Mouse (Mus musculus) C2C12 (cell line): ENCODE measurements around the gene F5. TPM values are rescaled to one million over a fixed set of nuclear protein-coding genes. Genes with fewer than 3 reads are reported as not detected.
A peak's percentile ranks its signal among the peaks of the same experiment; 100 is the strongest.

Experiments used
- H3K27me3 ChIP-seq: one replicate; pipeline ENCODE4 v1.6.1; 2011; ENCODE audit not compliant: control insufficient read depth, insufficient read depth, insufficient read length
- H3K36me3 ChIP-seq: one replicate; pipeline ENCODE4 v1.6.1; 2011; ENCODE audit not compliant: control insufficient read depth, insufficient read depth
- H3K4me3 ChIP-seq: one replicate; pipeline ENCODE4 v1.5.1; 2011; ENCODE audit warnings: mild to moderate bottlenecking, control low read depth; ENCODE audit not compliant: poor library complexity, insufficient read depth, severe bottlenecking
- H3K79me2 ChIP-seq: one replicate; pipeline ENCODE4 v1.6.1; 2011; ENCODE audit not compliant: control insufficient read depth, insufficient read depth
- H3K79me3 ChIP-seq: one replicate; pipeline ENCODE4 v1.6.1; 2011; ENCODE audit warnings: low read depth, control low read depth
- H3ac ChIP-seq: one replicate; pipeline ENCODE3; 2011; ENCODE audit warnings: low read depth; ENCODE audit not compliant: control insufficient read depth, insufficient read length
- CEBPB ChIP-seq: IDR thresholded peaks from one replicate; pipeline ENCODE4 v1.6.1; 2011; ENCODE audit warnings: low read depth, mild to moderate bottlenecking, control low read depth, moderate library complexity
- CTCF ChIP-seq: IDR thresholded peaks from one replicate; pipeline ENCODE4 v1.5.1; 2011; ENCODE audit not compliant: control insufficient read depth, insufficient read depth, insufficient read length
- FOSL1 ChIP-seq: IDR thresholded peaks from one replicate; pipeline ENCODE4 v1.8.0; 2011; ENCODE audit warnings: mild to moderate bottlenecking, low read length; ENCODE audit not compliant: poor library complexity, insufficient read depth, severe bottlenecking
- MAX ChIP-seq: IDR thresholded peaks from one replicate; pipeline ENCODE4 v1.6.1; 2011; ENCODE audit warnings: mild to moderate bottlenecking, control low read depth
- MYOD1 ChIP-seq: IDR thresholded peaks from one replicate; pipeline ENCODE4 v1.6.1; 2011; ENCODE audit warnings: low read depth; ENCODE audit not compliant: control insufficient read depth, insufficient read length
- MYOG ChIP-seq: IDR thresholded peaks from one replicate; pipeline ENCODE4 v1.6.1; 2011; ENCODE audit not compliant: control insufficient read depth, insufficient read length; ENCODE audit errors: extremely low read depth
- USF1 ChIP-seq: IDR thresholded peaks from one replicate; pipeline ENCODE4 v1.6.1; 2011; ENCODE audit warnings: low read depth, mild to moderate bottlenecking, control low read depth, moderate library complexity
- polyA plus RNA-seq: library from polyadenylated mRNA; unstranded; fragments of >200 nt; fragmentation: generic; extraction: Trizol; gene quantifications from one replicate; pipeline ENCODE4 v1.2.1, GENCODE M21; 2012; ENCODE audit warnings: missing spikeins

Gene F5
- polyA plus RNA-seq, 1 experiment = 0.01 TPM

DNA sequence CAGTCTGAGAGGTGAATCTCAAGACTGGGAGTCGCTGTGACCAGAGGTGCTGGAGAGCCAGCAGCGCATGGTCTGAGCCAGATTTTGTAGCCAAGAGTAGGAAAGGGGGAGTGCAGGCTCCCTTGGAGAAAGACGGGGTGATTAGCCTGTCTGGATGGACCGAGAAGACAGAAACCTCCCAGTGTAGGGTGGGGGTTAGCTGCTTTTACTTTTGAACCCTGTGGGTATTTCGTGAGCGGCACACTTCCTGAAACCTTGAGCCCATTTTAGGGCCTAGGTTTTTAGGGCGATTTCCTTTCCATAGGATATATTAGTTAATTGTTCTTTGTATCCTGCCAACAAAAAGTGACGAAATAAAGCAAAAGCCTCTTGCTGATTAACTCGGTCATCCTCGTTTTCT is 96.3 kb downstream of the F5 start:
- no peak for TF ChIP-seq FOSL1
- no peak for TF ChIP-seq CEBPB
- TF ChIP-seq MYOG = no peak
- no peak for TF ChIP-seq MAX
- no peak for TF ChIP-seq MYOD1
- TF ChIP-seq CTCF = no peak
- TF ChIP-seq USF1 = no peak
- Histone ChIP-seq H3K27me3 (no peaks in the 10 kb centered on the region), H3K4me3 (peak overlapping the region; percentile 37), H3K36me3 (no peaks in the 10 kb centered on the region), H3ac (no peak overlapping the region), H3K79me2 (peaks cover 38% of the 10 kb centered on the region), H3K79me3 (peaks cover 33% of the 10 kb centered on the region)

DNA sequence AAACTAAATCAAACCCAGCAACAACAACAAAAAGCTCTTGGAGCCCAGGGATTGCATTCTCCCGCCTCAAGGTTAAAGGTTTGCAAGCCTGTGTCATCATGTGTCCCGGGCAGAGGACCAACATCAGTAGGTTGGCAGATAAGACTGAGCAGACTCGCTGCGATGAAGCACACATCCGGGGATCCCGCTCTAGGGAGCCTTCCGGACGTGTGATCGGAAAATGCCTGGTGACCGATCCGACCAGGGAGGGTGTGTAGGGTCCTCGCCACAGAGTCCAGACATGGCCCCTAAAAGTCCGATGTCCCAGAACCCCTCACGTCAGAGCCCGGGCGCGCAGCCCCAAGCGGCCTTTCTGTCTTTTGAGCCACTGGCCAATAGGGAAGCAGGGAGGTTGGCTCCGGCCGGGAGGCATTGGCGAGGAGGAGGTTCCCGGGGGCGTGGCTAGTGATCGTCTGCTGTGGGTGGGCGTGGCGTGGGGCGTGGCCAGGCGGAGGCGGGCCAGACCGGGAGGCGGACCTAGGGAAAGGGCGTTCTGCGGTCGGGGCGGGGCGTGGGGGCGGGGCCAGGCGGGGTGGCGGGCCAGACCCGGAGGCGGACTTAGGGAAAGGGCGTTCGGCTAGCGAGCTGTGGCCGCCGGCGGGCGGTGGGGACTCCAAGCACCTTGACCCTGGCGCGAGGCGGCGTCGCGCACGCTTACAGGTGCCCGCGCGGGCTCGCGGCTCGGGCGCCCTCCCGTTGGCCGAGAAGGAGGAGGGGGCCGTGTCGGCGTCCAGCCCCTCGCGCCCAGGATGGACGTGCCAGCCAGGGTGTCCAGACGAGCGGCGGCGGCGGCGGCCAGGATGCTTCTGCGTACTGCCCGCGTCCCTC is 97.1 kb downstream of the F5 start, which contains the start of gene Slc19a2:
TSS of gene Slc19a2 (plus strand) at position 582 of the 867 bp plus-strand sequence.
- H3K4me3 ChIP-seq = peak within 1 kb of the TSS; percentile 75
- TF ChIP-seq USF1 (no peak), MAX (peak; percentile 61), CEBPB (peak; percentile 23), MYOG (no peak), MYOD1 (no peak), CTCF (no peak), FOSL1 (no peak)
- H3K79me3 ChIP-seq = peaks cover 40% of the 10 kb centered on the region
- H3K79me2 ChIP-seq = peaks cover 45% of the 10 kb centered on the region
- no peaks in the 10 kb centered on the region for H3K27me3 ChIP-seq
- peak within 1 kb of the TSS; percentile 71 for H3ac ChIP-seq
- no peaks in the 10 kb centered on the region for H3K36me3 ChIP-seq

DNA sequence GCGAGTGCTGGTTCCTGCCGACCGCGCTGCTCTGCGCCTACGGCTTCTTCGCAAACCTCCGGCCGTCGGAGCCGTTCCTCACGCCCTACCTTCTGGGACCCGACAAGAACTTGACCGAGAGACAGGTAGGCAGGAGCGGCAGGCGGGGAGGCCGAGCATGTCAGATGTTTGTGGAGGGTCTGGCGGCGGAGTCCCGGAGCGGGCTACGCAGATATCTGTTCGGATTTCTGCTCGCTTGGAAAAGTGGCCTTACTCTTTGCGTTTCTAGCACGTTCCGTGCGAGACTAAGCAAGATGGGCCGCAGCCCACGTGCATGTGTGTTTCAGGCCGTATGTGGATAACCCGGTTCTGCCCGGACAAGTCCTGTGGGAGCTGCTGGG is 97.7 kb downstream of the F5 start:
- H3K27me3 ChIP-seq = no peaks in the 10 kb centered on the region
- H3K36me3 ChIP-seq = no peaks in the 10 kb centered on the region
- peak overlapping the region; percentile 75 for H3K4me3 ChIP-seq
- peaks cover 52% of the 10 kb centered on the region for H3K79me2 ChIP-seq
- H3K79me3 ChIP-seq = peaks cover 46% of the 10 kb centered on the region
- H3ac ChIP-seq = peak overlapping the region; percentile 71
- TF ChIP-seq MAX (peak; percentile 35), FOSL1 (no peak)

DNA sequence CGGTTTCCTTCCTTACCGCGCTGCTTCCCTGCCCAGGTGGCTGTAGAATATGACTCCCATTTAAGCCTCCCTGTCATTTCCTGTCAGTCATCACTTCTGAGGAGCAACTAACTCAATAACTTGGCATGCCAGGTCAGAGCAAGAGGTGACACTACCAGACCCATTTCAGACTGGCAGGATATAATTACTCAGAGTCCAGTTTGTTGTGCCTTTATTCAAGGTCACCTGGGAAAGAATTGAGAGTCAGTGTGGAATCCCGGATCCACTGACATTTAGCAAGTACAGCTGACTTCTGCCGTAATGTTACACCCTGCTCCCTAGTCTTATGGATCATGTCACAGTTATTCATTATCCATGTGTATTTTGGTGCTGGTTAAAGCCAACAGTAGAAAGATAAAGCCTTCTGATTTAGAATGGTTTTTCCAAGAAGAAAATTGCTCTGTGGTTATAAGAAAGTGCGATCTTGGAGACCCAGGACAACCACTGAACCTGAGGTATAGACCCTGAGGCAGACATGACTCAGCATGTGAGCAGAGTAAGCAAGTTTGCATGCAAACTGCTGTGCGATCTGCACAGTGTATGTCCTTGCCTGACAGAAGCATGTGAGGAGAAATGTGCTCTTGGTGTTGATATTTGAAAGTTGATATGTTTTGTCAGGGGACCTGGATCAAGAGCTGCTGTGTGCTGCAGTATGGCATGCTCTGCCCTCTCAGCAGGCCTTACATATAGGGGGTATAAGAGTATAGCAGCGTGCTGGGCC is 98.9 kb downstream of the F5 start:
- H3K4me3 ChIP-seq = peak overlapping the region; percentile 75
- no peaks in the 10 kb centered on the region for H3K36me3 ChIP-seq
- H3K27me3 ChIP-seq = no peaks in the 10 kb centered on the region
- peaks cover 64% of the 10 kb centered on the region for H3K79me2 ChIP-seq
- TF ChIP-seq USF1 (no peak), FOSL1 (no peak), MYOG (no peak), MYOD1 (no peak), CEBPB (no peak), MAX (no peak), CTCF (no peak)
- peak overlapping the region; percentile 71 for H3ac ChIP-seq
- peaks cover 58% of the 10 kb centered on the region for H3K79me3 ChIP-seq

DNA sequence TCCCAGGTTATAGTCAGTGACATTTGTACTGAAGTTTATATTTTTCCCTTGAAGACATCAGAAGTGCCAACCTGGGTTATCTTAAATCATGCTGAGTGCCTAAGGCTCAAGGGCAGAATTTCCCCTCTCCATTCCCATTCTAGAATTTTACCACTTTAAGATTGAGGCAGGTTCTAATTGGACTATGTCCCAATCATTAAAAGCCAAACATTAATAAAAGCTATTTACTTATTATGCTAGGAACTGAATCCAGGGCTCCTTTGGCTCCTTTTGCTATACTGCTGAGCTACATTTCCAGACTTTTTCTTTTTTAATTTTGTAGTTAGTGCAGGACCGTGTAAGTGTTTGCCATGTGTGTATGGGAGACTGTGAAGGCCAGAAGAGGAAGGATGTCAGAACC is 99.8 kb downstream of the F5 start:
- Histone ChIP-seq H3K79me3 (peaks cover 64% of the 10 kb centered on the region), H3K4me3 (no peak overlapping the region)

More for the DNA sequence above, 99.8 kb downstream of the F5 start:
- Histone ChIP-seq H3K36me3 (peaks cover 2% of the 10 kb centered on the region), H3K79me2 (peaks cover 73% of the 10 kb centered on the region), H3K27me3 (no peaks in the 10 kb centered on the region), H3ac (no peak overlapping the region)
- TF ChIP-seq FOSL1 (no peak), MYOD1 (no peak), MAX (no peak)
